Mouse (Mus musculus): ENCODE data around the gene Mmp20.

DNA sequence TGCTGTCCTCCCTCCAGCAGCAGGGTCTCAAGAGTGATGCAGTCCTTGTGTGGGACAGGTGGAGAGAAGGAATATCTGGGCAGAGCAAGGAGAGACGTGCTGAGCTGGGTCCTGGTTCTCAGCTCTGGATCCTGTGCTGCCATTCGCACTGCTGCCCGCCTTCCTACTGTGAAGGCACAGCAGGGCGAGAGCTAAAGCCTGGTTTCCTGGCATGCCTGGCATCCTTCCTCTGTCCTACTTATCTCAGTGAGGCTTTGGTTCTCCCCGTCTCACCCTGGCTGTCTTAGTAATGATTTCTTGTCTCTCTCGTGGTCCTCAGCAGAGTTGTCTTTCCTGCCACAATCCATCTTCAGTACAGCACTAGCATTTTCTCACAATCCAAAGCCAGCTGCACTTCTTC is 61.8 kb downstream of the Mmp20 start:
- TF ChIP-seq CTCF (IDR thresholded peaks at IDR 0.05; ENCODE audit: control insufficient read depth, insufficient read depth, insufficient replicate concordance, low read depth, low read length) (no peak), POLR2A (IDR thresholded peaks at IDR 0.05; ENCODE audit: control insufficient read depth, low read depth, low read length) (no peak)
